Mouse (Mus musculus) forebrain, postnatal 0 days (tissue): Measurements from ENCODE around the gene Poln. TPM values are rescaled to one million over a fixed set of nuclear protein-coding genes. Genes with fewer than 3 reads are reported as not detected.

Experiments used
- ATAC-seq: fragments of 200-750 bp; cut with Nextera tagmentation; 2 replicates; pipeline ENCODE4 v1.8.0; 2017; ENCODE audit warnings: mild to moderate bottlenecking, moderate library complexity
- DNase-seq: peaks from one replicate; pipeline ENCODE4 v3.0.0-alpha.2; 2015
- H3K27ac ChIP-seq: fragments of 300-500 bp; sonication (generic); 2 replicates; pipeline ENCODE4 v1.5.1; 2014; ENCODE audit warnings: low read depth, mild to moderate bottlenecking, antibody characterized with exemption, low read length, moderate library complexity, mixed read lengths
- H3K27me3 ChIP-seq: fragments of 300-500 bp; sonication (generic); 2 replicates; pipeline ENCODE4 v1.6.1; 2014; ENCODE audit warnings: mild to moderate bottlenecking, low read length, mixed read lengths; ENCODE audit not compliant: insufficient read depth
- H3K36me3 ChIP-seq: fragments of 300-500 bp; sonication (generic); 2 replicates; pipeline ENCODE4 v1.6.1; 2014; ENCODE audit warnings: mild to moderate bottlenecking, moderate library complexity; ENCODE audit not compliant: insufficient read depth
- H3K4me1 ChIP-seq: fragments of 300-500 bp; sonication (generic); 2 replicates; pipeline ENCODE4 v1.6.1; 2014; ENCODE audit warnings: antibody characterized with exemption; ENCODE audit not compliant: insufficient read depth
- H3K4me2 ChIP-seq: fragments of 300-500 bp; sonication (generic); 2 replicates; pipeline ENCODE4 v1.6.1; 2014; ENCODE audit warnings: low read depth, mild to moderate bottlenecking, moderate library complexity
- H3K4me3 ChIP-seq: fragments of 300-500 bp; sonication (generic); 2 replicates; pipeline ENCODE4 v1.5.1; 2014; ENCODE audit warnings: low read depth, low read length, mixed read lengths
- H3K9ac ChIP-seq: fragments of 300-500 bp; sonication (generic); 2 replicates; pipeline ENCODE4 v1.6.1; 2014; ENCODE audit warnings: mild to moderate bottlenecking
- H3K9me3 ChIP-seq: fragments of 300-500 bp; sonication (generic); 2 replicates; pipeline ENCODE4 v1.6.1; 2016; ENCODE audit warnings: low read length
- CTCF ChIP-seq: sonication (generic); IDR thresholded peaks from 2 replicates; pipeline ENCODE4 v1.5.1; 2016; ENCODE audit warnings: antibody characterized with exemption, control low read depth, low read depth
- WGBS: fragments of 180-500 bp; shearing (Covaris S2); extraction: QIAGEN DNeasy Blood & Tissue Kit; methylation state at CpG from one replicate; pipeline ENCODE4 v1.1.7; 2014; 5-methylcytosine and 5-hydroxymethylcytosine counted together
- polyA plus RNA-seq: library from polyadenylated mRNA; unstranded; fragments of >200 nt; fragmentation: Nextera tagmentation; extraction: Ambion mirVana; gene quantifications from 2 replicates; pipeline ENCODE4 v1.2.1, GENCODE M21; 2015
- total RNA-seq: library from RNA; depleted of rRNA; stranded (reverse); fragments of >200 nt; gene quantifications from 2 replicates; pipeline ENCODE4 v1.2.3, GENCODE M21; 2014

Poln gene
- total and polyA plus RNA-seq, 2 experiments from 2014 or later, result 0.05 to 0.48 TPM

- no peak overlapping the region for H3K27ac ChIP-seq
- no peaks in the 10 kb centered on the region for H3K9me3 ChIP-seq
- 77% methylated on average over 6 of the region's 6 CpGs for WGBS
- H3K4me3 ChIP-seq, result no peak overlapping the region
- no peak for DNase-seq
- no peaks in the 10 kb centered on the region for H3K4me1 ChIP-seq
- H3K36me3 ChIP-seq, result no peaks in the 10 kb centered on the region; the same call in 1 of the 2 replicates
- H3K27me3 ChIP-seq, result no peaks in the 10 kb centered on the region
- no peak for TF ChIP-seq CTCF
- ATAC-seq, result no peak
- no peak overlapping the region for H3K4me2 ChIP-seq
- H3K9ac ChIP-seq, result no peak overlapping the region
Observed at GRCm38 (mm10) chr5:34194975-34195662, 25.9 kb upstream of the Poln start.

- Histone ChIP-seq H3K27me3 (no peaks in the 10 kb centered on the region), H3K27ac (no peak overlapping the region), H3K9me3 (no peaks in the 10 kb centered on the region), H3K4me3 (no peak overlapping the region), H3K4me2 (no peak overlapping the region), H3K36me3 (no peaks in the 10 kb centered on the region; the same call in 1 of the 2 replicates), H3K4me1 (no peaks in the 10 kb centered on the region), H3K9ac (no peak overlapping the region)
- DNase-seq (no peak), ATAC-seq (no peak)
- TF ChIP-seq CTCF, result no peak
- WGBS, result 59% methylated on average over 1 of the region's 1 CpGs
Observed at GRCm38 (mm10) chr5:34194426-34194825, 25.2 kb upstream of the Poln start.

GRCm38 (mm10) chr5:34191843-34192242 lies 22.6 kb upstream of the Poln start:
- peak; percentile 69 for TF ChIP-seq CTCF

GRCm38 (mm10) chr5:34191021-34191420 lies 21.8 kb upstream of the Poln start:
- ATAC-seq, result no peak
- H3K27ac ChIP-seq, result no peak overlapping the region
- peaks cover 13% of the 10 kb centered on the region for H3K4me1 ChIP-seq
- no peaks in the 10 kb centered on the region for H3K9me3 ChIP-seq
- H3K9ac ChIP-seq, result no peak overlapping the region
- no peak overlapping the region for H3K4me3 ChIP-seq
- no peak for DNase-seq
- WGBS, result 43% methylated on average over 4 of the region's 4 CpGs
- no peak for TF ChIP-seq CTCF
- H3K4me2 ChIP-seq, result no peak overlapping the region
- H3K36me3 ChIP-seq, result no peaks in the 10 kb centered on the region; the same call in 1 of the 2 replicates
- no peaks in the 10 kb centered on the region for H3K27me3 ChIP-seq

More at GRCm38 (mm10) chr5:34191843-34192242, 22.6 kb upstream of the Poln start:
- DNase-seq, result no peak
- no peaks in the 10 kb centered on the region for H3K27me3 ChIP-seq
- no peaks in the 10 kb centered on the region; the same call in 1 of the 2 replicates for H3K36me3 ChIP-seq
- no peak overlapping the region for H3K4me2 ChIP-seq
- WGBS, result 72% methylated on average over 4 of the region's 4 CpGs
- H3K4me3 ChIP-seq, result no peak overlapping the region
- H3K27ac ChIP-seq, result no peak overlapping the region
- H3K4me1 ChIP-seq, result peaks cover 6% of the 10 kb centered on the region; the same call in 1 of the 2 replicates
- H3K9ac ChIP-seq, result no peak overlapping the region
- no peak for ATAC-seq
- no peaks in the 10 kb centered on the region for H3K9me3 ChIP-seq

GRCm38 (mm10) chr5:34189521-34189920 lies 20.3 kb upstream of the Poln start:
- H3K36me3 ChIP-seq, result no peaks in the 10 kb centered on the region
- no peak for DNase-seq
- no peak for TF ChIP-seq CTCF
- H3K4me3 ChIP-seq, result no peak overlapping the region
- WGBS, result 63% methylated on average over 1 of the region's 1 CpGs
- peaks cover 26% of the 10 kb centered on the region for H3K4me1 ChIP-seq
- no peak for ATAC-seq
- no peaks in the 10 kb centered on the region for H3K9me3 ChIP-seq
- no peak overlapping the region for H3K27ac ChIP-seq
- H3K27me3 ChIP-seq, result no peaks in the 10 kb centered on the region
- no peak overlapping the region for H3K4me2 ChIP-seq
- H3K9ac ChIP-seq, result no peak overlapping the region

GRCm38 (mm10) chr5:34188856-34189255 lies 19.6 kb upstream of the Poln start:
- peaks cover 27% of the 10 kb centered on the region for H3K4me1 ChIP-seq
- H3K9me3 ChIP-seq, result no peaks in the 10 kb centered on the region
- no peak overlapping the region for H3K4me3 ChIP-seq
- H3K27me3 ChIP-seq, result no peaks in the 10 kb centered on the region
- no peaks in the 10 kb centered on the region for H3K36me3 ChIP-seq
- H3K4me2 ChIP-seq, result no peak overlapping the region
- no peak overlapping the region for H3K9ac ChIP-seq
- DNase-seq, result no peak
- ATAC-seq, result no peak
- TF ChIP-seq CTCF, result no peak
- H3K27ac ChIP-seq, result no peak overlapping the region
- WGBS, result 79% methylated on average over 2 of the region's 2 CpGs

DNA sequence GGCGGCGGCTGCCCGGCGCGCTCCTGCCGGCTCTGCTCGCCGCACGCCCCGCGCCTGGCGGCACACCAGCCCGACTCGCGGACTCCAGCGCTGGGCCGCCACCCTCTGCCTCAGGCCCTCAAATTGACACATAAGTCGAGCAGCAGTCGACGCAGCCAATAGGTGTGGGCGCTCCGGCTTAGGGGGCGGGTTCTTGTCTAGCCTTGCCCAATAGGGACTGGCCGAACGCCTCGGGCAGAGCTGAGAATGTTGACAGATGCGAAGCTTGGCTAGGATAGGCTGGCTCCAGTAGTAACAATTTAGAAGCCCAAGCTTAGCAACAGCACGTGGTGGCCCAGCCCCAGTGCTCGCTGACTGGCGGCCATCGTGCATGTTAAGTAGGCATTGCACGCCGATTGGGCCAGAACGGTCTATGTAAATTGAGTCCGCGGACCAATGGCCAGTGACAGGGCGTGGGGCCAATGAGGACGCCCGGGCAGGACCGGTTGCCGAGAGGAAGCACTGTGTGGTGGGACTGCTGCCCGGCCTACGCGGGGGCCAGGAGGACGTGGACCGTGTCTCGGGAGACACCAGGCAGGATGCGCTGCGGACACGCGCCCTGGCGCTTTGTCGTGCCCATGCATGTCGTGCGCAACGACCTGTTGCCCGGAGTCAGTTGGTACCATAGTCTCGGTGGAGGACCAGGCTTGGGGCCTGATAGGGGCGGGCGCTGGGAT lies 18.5 kb upstream of the Poln start, which contains the start of gene Mxd4:
Mxd4 (minus strand) TSS at position 120 of the 716 bp plus-strand sequence.
- ATAC-seq (peak; percentile 98), DNase-seq (peak; percentile 98)
- peak within 1 kb of the TSS; percentile 99 for H3K4me3 ChIP-seq
- H3K27ac ChIP-seq, result peak within 1 kb of the TSS; percentile 88
- no peaks in the 10 kb centered on the region; the same call in 1 of the 2 replicates for H3K36me3 ChIP-seq
- peak within 1 kb of the TSS; percentile 92 for H3K9ac ChIP-seq
- peaks cover 31% of the 10 kb centered on the region for H3K4me1 ChIP-seq
- under 1% methylated on average over 59 of the region's 60 CpGs for WGBS
- no peaks in the 10 kb centered on the region for H3K27me3 ChIP-seq
- no peaks in the 10 kb centered on the region for H3K9me3 ChIP-seq
- TF ChIP-seq CTCF, result no peak; the same call in 1 of the 2 replicates
- H3K4me2 ChIP-seq, result peak within 1 kb of the TSS; percentile 65
